Mouse (Mus musculus) embryonic fibroblast, embryonic 13.5 days (primary cell): Measurements from ENCODE around the gene Hdac5. TPM values are rescaled to one million over a fixed set of nuclear protein-coding genes. Genes with fewer than 3 reads are reported as not detected.
"Not testable (repeated sequence)": the region's sequence is repeated elsewhere in the genome, so short reads cannot be mapped to it uniquely, and the experiment has no call there.

ENCODE experiments used
- H3K27ac ChIP-seq: 2 replicates; pipeline ENCODE4 v1.5.1; 2012; ENCODE audit warnings: low read length, control low read depth, inconsistent platforms; ENCODE audit not compliant: insufficient read depth
- H3K4me1 ChIP-seq: 2 replicates; pipeline ENCODE4 v1.6.1; 2011; ENCODE audit warnings: low read length; ENCODE audit not compliant: control insufficient read depth, insufficient read depth
- H3K4me3 ChIP-seq: 2 replicates; pipeline ENCODE4 v1.5.1; 2011; ENCODE audit warnings: mild to moderate bottlenecking, control low read depth, low read length; ENCODE audit not compliant: insufficient read depth
- CTCF ChIP-seq: IDR thresholded peaks from 2 replicates; pipeline ENCODE4 v1.5.1; 2011; ENCODE audit warnings: mild to moderate bottlenecking, control low read depth, low read length, moderate library complexity, borderline replicate concordance; ENCODE audit not compliant: insufficient read depth
- POLR2A ChIP-seq: IDR thresholded peaks from 2 replicates; pipeline ENCODE4 v1.6.1; 2011; ENCODE audit warnings: low read depth, mild to moderate bottlenecking, control low read depth, low read length, moderate library complexity
- polyA plus RNA-seq: library from polyadenylated mRNA; stranded (reverse); fragments of >200 nt; gene quantifications from 2 replicates; pipeline ENCODE4 v1.2.4, GENCODE M21; 2011; ENCODE audit warnings: low read depth; ENCODE audit not compliant: missing spikeins, insufficient read length

The Hdac5 gene
- polyA plus RNA-seq, 1 experiment = 54.9 TPM

DNA sequence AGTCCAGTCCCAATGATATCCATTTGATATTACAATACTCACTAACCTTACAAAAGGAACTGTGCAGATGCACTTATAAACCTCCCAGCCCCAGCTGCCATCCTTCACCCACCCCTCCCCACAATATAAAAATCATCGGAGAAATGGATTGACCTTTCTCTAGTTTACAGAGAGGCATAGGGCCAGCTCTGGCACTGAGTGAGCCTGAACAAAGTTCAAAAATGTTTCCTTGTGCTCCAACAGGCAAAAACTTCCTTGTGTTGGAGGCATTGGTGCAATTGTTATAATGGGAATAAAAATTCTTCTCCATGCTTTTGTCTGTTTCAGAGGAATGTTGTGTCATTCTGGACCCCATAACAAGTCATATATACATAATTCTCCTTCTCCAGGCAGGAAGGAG, 43.7 kb downstream of the Hdac5 start:
- H3K27ac ChIP-seq = no peak overlapping the region
- H3K4me3 ChIP-seq = no peak overlapping the region
- TF ChIP-seq POLR2A (no peak), CTCF (no peak)
- peaks cover 3% of the 10 kb centered on the region; the same call in 1 of the 2 replicates for H3K4me1 ChIP-seq

DNA sequence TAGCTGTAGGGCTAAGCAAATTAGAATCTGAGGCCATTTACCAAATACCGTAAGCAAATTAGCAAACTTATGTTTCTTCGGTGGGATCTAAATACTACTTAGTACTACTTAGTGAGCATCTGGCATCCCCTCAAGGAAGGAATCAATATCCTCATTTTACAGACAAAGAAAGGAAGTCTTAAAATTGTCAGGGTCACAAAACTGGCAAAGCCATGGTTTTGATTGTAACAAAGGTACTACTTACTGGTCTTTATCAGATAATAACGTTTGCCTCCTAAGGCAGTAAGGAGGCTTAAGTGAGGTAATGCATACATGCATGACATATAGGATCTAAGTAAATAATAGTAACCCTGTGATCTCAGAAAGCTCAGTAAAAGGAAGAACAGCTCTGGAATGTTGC, 44.3 kb downstream of the Hdac5 start:
- no peak overlapping the region for H3K27ac ChIP-seq
- no peak overlapping the region for H3K4me3 ChIP-seq
- TF ChIP-seq CTCF (no peak), POLR2A (no peak)
- peaks cover 3% of the 10 kb centered on the region; the same call in 1 of the 2 replicates for H3K4me1 ChIP-seq

DNA sequence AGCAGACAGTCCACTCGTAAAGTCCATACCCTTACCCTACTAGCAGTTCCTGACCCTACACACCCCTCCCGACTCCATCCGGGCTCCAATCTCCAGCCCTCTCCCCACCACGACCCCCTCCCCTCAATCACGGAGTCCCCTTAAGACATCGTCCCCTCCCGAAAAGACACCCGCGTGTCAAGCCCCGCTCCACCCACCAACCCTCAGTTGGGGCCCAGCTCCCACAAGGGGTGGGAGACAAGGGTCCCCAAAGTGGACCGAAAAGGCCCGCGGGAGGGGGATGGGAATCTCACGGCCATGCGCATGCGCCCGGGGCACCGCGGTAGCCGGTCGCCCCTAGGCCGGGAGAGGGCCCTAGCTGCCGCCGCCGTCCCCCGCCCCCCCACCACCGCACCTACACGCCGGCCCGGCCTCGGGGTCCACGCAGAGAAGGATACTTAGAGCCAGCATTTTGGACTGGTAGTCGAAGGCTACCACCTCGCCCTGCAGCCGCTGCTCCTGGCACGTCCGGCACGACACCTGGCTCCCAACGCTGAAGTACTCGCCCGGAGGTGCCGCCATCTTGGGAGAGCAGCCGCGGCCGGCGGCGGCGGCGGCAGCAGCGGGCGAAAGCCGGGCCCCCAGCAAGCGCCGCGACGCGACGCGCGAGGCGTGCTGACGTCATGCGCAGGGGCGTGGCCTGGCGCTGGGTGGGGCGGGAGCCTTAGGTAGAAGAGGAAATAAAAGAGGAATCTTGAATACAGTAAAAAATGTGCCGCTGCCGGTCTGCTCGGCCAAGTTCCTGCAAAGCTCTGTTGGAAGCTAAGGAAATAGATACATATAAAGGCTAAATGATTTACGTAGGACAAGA, 45.1 kb downstream of the Hdac5 start, which contains the start of gene Lsm12:
Lsm12 (minus strand) TSS at position 651 of the 850 bp plus-strand sequence.
- Histone ChIP-seq H3K27ac (peak within 1 kb of the TSS; percentile 69), H3K4me1 (0 out of 2 replicates have a peak, but pooled peaks cover 3% of the 10 kb centered on the region), H3K4me3 (peak within 1 kb of the TSS; percentile 96)
- TF ChIP-seq POLR2A (peak; percentile 73), CTCF (no peak)

DNA sequence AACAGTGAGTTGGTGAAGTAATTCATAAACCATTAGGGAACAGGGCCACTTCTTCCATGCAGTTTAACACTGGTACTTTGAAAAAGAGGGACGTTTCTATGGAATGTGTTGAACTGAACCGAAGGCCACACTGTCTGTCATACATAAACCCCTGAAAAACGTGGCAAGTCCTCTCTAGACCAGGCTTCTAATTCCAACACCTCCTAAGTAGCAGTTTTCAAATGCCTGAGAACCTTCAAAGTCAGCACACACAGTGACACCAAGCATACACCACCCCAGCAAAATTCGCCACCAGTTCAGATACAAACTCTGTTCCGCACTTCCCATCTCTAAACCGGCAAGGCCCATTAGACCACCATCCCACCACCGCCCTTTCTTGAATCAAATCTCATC, 45.7 kb downstream of the Hdac5 start:
- Histone ChIP-seq H3K4me3 (peak overlapping the region; percentile 96), H3K27ac (peak overlapping the region; percentile 69; the same call in 1 of the 2 replicates), H3K4me1 (0 out of 2 replicates have a peak, but pooled peaks cover 2% of the 10 kb centered on the region)
- no peak for TF ChIP-seq POLR2A
- TF ChIP-seq CTCF = no peak

DNA sequence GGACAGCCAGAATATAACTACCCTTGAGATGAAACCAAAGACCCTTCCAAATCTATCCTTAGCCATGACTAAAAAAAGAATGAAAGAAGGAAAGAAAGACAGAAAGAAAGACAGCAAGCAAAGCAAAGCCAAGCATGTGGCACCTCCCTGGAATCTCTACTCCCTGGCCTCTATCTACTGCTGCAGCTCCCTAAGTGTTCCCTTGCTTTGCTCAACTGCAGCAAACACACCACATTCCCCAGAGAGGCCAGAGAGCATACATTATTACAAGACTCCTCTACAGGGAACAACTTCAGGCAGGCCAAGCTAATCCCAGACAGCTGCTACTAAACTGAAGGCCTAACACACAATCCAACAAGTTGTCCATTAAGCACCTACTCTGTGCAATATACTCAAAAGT, 50.1 kb downstream of the Hdac5 start:
- H3K27ac ChIP-seq = no peak overlapping the region
- H3K4me1 ChIP-seq = no peaks in the 10 kb centered on the region
- TF ChIP-seq CTCF (no peak), POLR2A (no peak)
- no peak overlapping the region for H3K4me3 ChIP-seq

DNA sequence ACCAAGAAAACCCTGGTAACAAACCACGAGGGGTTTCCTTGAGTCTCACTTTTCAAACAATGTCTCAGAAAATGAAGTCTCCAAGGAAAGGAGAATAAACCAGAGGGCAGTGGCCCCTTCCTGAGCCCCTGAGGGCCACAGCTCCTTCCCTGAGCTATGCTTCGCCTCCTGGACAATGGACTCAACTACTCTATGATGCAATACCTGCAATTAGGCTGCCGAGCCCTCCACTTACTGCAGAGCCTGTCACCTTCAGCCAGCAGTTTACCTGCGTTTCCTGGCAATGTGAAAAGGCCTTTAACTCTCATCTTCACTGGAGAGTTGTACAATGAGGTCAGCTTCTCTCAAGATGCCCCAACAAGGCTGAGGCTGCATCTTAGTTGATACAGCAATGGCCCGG, 61.3 kb downstream of the Hdac5 start:
- TF ChIP-seq CTCF = no peak
- no peak for TF ChIP-seq POLR2A
- no peak overlapping the region for H3K4me3 ChIP-seq
- no peaks in the 10 kb centered on the region for H3K4me1 ChIP-seq
- no peak overlapping the region for H3K27ac ChIP-seq

DNA sequence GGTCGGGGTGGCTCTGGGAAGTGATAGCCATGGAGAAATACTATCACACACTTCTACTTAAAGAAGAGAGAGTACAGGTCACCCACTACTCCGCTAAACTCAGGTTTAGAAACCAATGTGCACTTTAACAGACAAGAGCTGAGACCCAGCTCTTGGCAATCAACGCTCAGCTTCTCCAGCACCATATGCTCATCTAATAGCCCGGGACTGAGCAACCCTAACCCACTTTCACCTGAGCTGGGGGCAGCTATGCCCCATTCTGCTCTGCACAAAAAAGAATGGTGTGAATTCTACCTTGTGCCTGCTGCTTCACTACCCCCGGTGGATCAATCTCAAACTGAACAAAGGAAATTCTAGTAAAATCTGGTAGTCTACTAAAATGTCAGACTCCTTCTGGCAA, 62.4 kb downstream of the Hdac5 start:
- no peak for TF ChIP-seq CTCF
- TF ChIP-seq POLR2A = no peak
- H3K27ac ChIP-seq = no peak overlapping the region
- H3K4me3 ChIP-seq = no peak overlapping the region
- no peaks in the 10 kb centered on the region for H3K4me1 ChIP-seq

DNA sequence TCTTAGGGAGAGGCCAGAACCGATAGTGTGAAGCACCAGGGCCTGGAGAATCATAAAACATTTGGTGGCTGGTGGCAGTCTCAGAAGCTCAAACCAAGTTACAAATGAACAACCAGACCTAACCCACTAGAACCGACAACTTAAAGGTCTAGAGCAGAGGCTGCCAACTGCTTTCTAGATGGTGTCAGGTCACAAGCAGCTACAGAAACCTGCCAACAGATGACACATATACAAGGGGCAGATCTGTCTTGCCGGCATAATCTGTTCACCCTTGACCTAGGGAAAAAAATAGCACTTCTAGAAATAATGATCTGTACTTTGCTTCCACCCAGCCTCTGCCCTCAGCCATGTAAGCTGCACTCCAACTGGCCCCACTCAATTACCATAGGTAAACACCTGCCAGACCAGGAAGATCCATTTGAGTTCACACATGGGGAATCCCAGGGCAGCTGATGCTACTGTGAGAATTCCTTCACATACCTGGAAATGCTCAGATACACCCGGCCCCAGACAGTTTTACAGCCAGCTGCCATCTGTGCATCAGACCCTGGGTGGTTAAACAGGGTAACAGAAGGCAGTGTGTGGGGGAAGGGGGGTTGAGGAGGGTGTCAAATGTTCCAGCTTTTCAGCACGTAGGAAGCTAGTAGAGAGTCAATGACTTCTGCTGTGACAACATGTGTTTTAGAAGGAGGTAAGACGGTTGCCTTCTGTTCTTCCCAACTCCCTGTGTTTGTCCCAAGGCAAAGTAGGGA, 63.8 kb downstream of the Hdac5 start:
- Histone ChIP-seq H3K4me3 (no peak overlapping the region), H3K27ac (no peak overlapping the region), H3K4me1 (no peaks in the 10 kb centered on the region)
- no peak for TF ChIP-seq POLR2A
- TF ChIP-seq CTCF = no peak

DNA sequence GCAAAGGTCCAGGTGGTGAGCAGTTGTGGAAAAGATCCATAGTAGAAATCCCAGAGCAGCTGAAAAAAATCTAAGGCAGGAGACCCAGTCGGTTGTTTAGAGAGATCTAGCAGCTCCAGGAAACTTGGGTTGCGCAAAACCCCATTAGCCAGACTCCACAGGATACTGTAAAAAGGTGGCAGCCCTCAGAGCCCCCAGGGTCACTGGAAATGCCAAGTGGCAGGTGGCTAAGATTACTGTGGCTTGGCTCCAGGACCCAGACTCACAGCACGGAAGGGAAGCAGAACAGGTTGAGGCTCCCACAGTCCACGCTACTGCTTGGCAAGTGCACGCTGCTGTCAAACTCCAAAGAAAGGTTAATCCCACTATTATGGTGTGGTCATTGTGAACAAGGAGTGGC, 70.2 kb downstream of the Hdac5 start:
- Histone ChIP-seq H3K4me1 (no peaks in the 10 kb centered on the region), H3K27ac (no peak overlapping the region), H3K4me3 (no peak overlapping the region)
- no peak for TF ChIP-seq CTCF
- no peak for TF ChIP-seq POLR2A

DNA sequence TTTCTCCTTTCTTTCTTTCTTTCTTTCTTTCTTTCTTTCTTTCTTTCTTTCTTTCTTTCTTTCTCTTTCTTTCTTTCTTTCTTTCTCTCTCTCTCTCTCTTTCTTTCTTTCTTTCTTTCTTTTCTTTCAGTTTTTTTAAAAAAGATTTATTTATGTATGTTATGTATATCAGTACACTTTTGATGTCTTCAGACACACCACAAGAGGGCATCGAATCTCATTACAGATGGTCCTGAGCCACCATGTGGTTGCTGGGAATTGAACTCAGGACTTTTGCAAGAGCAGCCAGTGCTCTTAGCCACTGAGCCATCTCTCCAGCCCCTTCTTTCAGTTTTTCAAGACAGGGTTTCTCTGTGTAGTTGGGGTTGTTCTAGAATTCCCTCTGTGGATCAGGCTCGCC, 71.9 kb downstream of the Hdac5 start:
- H3K27ac ChIP-seq, H3K4me1 ChIP-seq, H3K4me3 ChIP-seq: not testable (repeated sequence)
